Mouse (Mus musculus): ENCODE data around the gene Car14. TPM values are rescaled to one million over a fixed set of nuclear protein-coding genes. Genes with fewer than 3 reads are reported as not detected.
A peak's percentile ranks its signal among the peaks of the same experiment; 100 is the strongest.

Gene Car14
- polyA plus RNA-seq, 1 experiment from 2014 or later, result 78.2 TPM

GRCm38 (mm10) chr3:95942749-95943148, 38.3 kb upstream of the Car14 start:
- no peak overlapping the region for H3K27ac ChIP-seq (ENCODE audit: low read length)
- H3K27me3 ChIP-seq (ENCODE audit: control insufficient read depth, insufficient read depth, low read length), result no peaks in the 10 kb centered on the region
- H3K4me3 ChIP-seq (ENCODE audit: low read length), result no peak overlapping the region
- no peak for ATAC-seq (replicated peaks; ENCODE audit: extremely low read depth, insufficient read depth, low FRiP score)
- H3K36me3 ChIP-seq (ENCODE audit: control insufficient read depth, insufficient read depth), result peaks cover 63% of the 10 kb centered on the region
- 81% methylated on average over 6 of the region's 6 CpGs for WGBS
- no peaks in the 10 kb centered on the region for H3K4me1 ChIP-seq (ENCODE audit: control insufficient read depth, insufficient read depth, low read length)
- H3K4me2 ChIP-seq (ENCODE audit: low read depth, low read length), result no peak overlapping the region
- no peak overlapping the region for H3K9ac ChIP-seq (ENCODE audit: low read length)
- no peaks in the 10 kb centered on the region for H3K9me3 ChIP-seq (replicated peaks; ENCODE audit: control insufficient read depth, low read length)

- no peak overlapping the region for H3K4me3 ChIP-seq (ENCODE audit: low read length)
- no peak overlapping the region for H3K27ac ChIP-seq (ENCODE audit: low read length)
- H3K9ac ChIP-seq (ENCODE audit: low read length), result no peak overlapping the region
- H3K36me3 ChIP-seq (ENCODE audit: control insufficient read depth, insufficient read depth), result peaks cover 72% of the 10 kb centered on the region
- no peaks in the 10 kb centered on the region for H3K27me3 ChIP-seq (ENCODE audit: control insufficient read depth, insufficient read depth, low read length)
- H3K4me1 ChIP-seq (ENCODE audit: control insufficient read depth, insufficient read depth, low read length), result no peaks in the 10 kb centered on the region
- ATAC-seq (replicated peaks; ENCODE audit: extremely low read depth, insufficient read depth, low FRiP score), result no peak
- no peak overlapping the region for H3K4me2 ChIP-seq (ENCODE audit: low read depth, low read length)
- no peaks in the 10 kb centered on the region for H3K9me3 ChIP-seq (replicated peaks; ENCODE audit: control insufficient read depth, low read length)
- WGBS, result 97% methylated on average over 15 of the region's 15 CpGs
Measured at GRCm38 (mm10) chr3:95938835-95939234, 34.3 kb upstream of the Car14 start.

GRCm38 (mm10) chr3:95938217-95938616, 33.7 kb upstream of the Car14 start:
- H3K4me2 ChIP-seq (ENCODE audit: low read depth, low read length), result no peak overlapping the region

GRCm38 (mm10) chr3:95934448-95934847, 30.0 kb upstream of the Car14 start:
- Histone ChIP-seq H3K36me3 (ENCODE audit: control insufficient read depth, insufficient read depth) (peaks cover 48% of the 10 kb centered on the region), H3K4me1 (ENCODE audit: control insufficient read depth, insufficient read depth, low read length) (peaks cover 13% of the 10 kb centered on the region)

More at GRCm38 (mm10) chr3:95938217-95938616, 33.7 kb upstream of the Car14 start:
- Histone ChIP-seq H3K4me1 (ENCODE audit: control insufficient read depth, insufficient read depth, low read length) (no peaks in the 10 kb centered on the region), H3K4me3 (ENCODE audit: low read length) (no peak overlapping the region), H3K9ac (ENCODE audit: low read length) (no peak overlapping the region), H3K27ac (ENCODE audit: low read length) (no peak overlapping the region), H3K9me3 (replicated peaks; ENCODE audit: control insufficient read depth, low read length) (no peaks in the 10 kb centered on the region), H3K27me3 (ENCODE audit: control insufficient read depth, insufficient read depth, low read length) (no peaks in the 10 kb centered on the region), H3K36me3 (ENCODE audit: control insufficient read depth, insufficient read depth) (peaks cover 72% of the 10 kb centered on the region)
- no peak for ATAC-seq (replicated peaks; ENCODE audit: extremely low read depth, insufficient read depth, low FRiP score)
- 92% methylated on average over 8 of the region's 8 CpGs for WGBS

GRCm38 (mm10) chr3:95933111-95933750, 28.7 kb upstream of the Car14 start:
- no peak overlapping the region for H3K4me3 ChIP-seq (ENCODE audit: low read length)
- ATAC-seq (replicated peaks; ENCODE audit: extremely low read depth, insufficient read depth, low FRiP score), result no peak
- no peaks in the 10 kb centered on the region for H3K27me3 ChIP-seq (ENCODE audit: control insufficient read depth, insufficient read depth, low read length)
- H3K4me1 ChIP-seq (ENCODE audit: control insufficient read depth, insufficient read depth, low read length), result peaks cover 13% of the 10 kb centered on the region
- peaks cover 35% of the 10 kb centered on the region for H3K36me3 ChIP-seq (ENCODE audit: control insufficient read depth, insufficient read depth)
- no peak overlapping the region for H3K4me2 ChIP-seq (ENCODE audit: low read depth, low read length)
- H3K9me3 ChIP-seq (replicated peaks; ENCODE audit: control insufficient read depth, low read length), result no peaks in the 10 kb centered on the region
- H3K9ac ChIP-seq (ENCODE audit: low read length), result no peak overlapping the region
- 89% methylated on average over 7 of the region's 7 CpGs for WGBS
- no peak overlapping the region for H3K27ac ChIP-seq (ENCODE audit: low read length)

More at GRCm38 (mm10) chr3:95934448-95934847, 30.0 kb upstream of the Car14 start:
- Histone ChIP-seq H3K4me3 (ENCODE audit: low read length) (no peak overlapping the region), H3K4me2 (ENCODE audit: low read depth, low read length) (no peak overlapping the region), H3K27me3 (ENCODE audit: control insufficient read depth, insufficient read depth, low read length) (no peaks in the 10 kb centered on the region), H3K9ac (ENCODE audit: low read length) (no peak overlapping the region), H3K9me3 (replicated peaks; ENCODE audit: control insufficient read depth, low read length) (no peaks in the 10 kb centered on the region), H3K27ac (ENCODE audit: low read length) (no peak overlapping the region)
- WGBS, result 94% methylated on average over 1 of the region's 1 CpGs
- ATAC-seq (replicated peaks; ENCODE audit: extremely low read depth, insufficient read depth, low FRiP score), result no peak

GRCm38 (mm10) chr3:95932566-95932965, 28.1 kb upstream of the Car14 start:
- no peak overlapping the region for H3K4me2 ChIP-seq (ENCODE audit: low read depth, low read length)
- no peaks in the 10 kb centered on the region for H3K9me3 ChIP-seq (replicated peaks; ENCODE audit: control insufficient read depth, low read length)
- no peaks in the 10 kb centered on the region for H3K27me3 ChIP-seq (ENCODE audit: control insufficient read depth, insufficient read depth, low read length)
- no peak overlapping the region; the same call in 1 of the 2 replicates for H3K27ac ChIP-seq (ENCODE audit: low read length)
- 85% methylated on average over 7 of the region's 7 CpGs for WGBS
- H3K4me3 ChIP-seq (ENCODE audit: low read length), result no peak overlapping the region
- peaks cover 29% of the 10 kb centered on the region for H3K36me3 ChIP-seq (ENCODE audit: control insufficient read depth, insufficient read depth)
- peaks cover 13% of the 10 kb centered on the region for H3K4me1 ChIP-seq (ENCODE audit: control insufficient read depth, insufficient read depth, low read length)
- no peak for ATAC-seq (replicated peaks; ENCODE audit: extremely low read depth, insufficient read depth, low FRiP score)
- H3K9ac ChIP-seq (ENCODE audit: low read length), result no peak overlapping the region

- no peak for ATAC-seq (replicated peaks; ENCODE audit: extremely low read depth, insufficient read depth, low FRiP score)
- H3K27ac ChIP-seq (ENCODE audit: low read length), result no peak overlapping the region; the same call in 1 of the 2 replicates
- H3K36me3 ChIP-seq (ENCODE audit: control insufficient read depth, insufficient read depth), result peaks cover 25% of the 10 kb centered on the region
- no peak overlapping the region for H3K4me2 ChIP-seq (ENCODE audit: low read depth, low read length)
- no peak overlapping the region for H3K9ac ChIP-seq (ENCODE audit: low read length)
- H3K27me3 ChIP-seq (ENCODE audit: control insufficient read depth, insufficient read depth, low read length), result no peaks in the 10 kb centered on the region
- no peaks in the 10 kb centered on the region for H3K9me3 ChIP-seq (replicated peaks; ENCODE audit: control insufficient read depth, low read length)
- H3K4me1 ChIP-seq (ENCODE audit: control insufficient read depth, insufficient read depth, low read length), result peaks cover 13% of the 10 kb centered on the region
- H3K4me3 ChIP-seq (ENCODE audit: low read length), result no peak overlapping the region
- WGBS, result 63% methylated on average over 1 of the region's 1 CpGs
Measured at GRCm38 (mm10) chr3:95932157-95932556, 27.7 kb upstream of the Car14 start.

- WGBS, result 90% methylated on average over 1 of the region's 1 CpGs
- H3K9me3 ChIP-seq (replicated peaks; ENCODE audit: control insufficient read depth, low read length), result no peaks in the 10 kb centered on the region
- no peak overlapping the region for H3K4me3 ChIP-seq (ENCODE audit: low read length)
- no peak for ATAC-seq (replicated peaks; ENCODE audit: extremely low read depth, insufficient read depth, low FRiP score)
- H3K36me3 ChIP-seq (ENCODE audit: control insufficient read depth, insufficient read depth), result peaks cover 18% of the 10 kb centered on the region
- no peak overlapping the region for H3K27ac ChIP-seq (ENCODE audit: low read length)
- peaks cover 13% of the 10 kb centered on the region for H3K4me1 ChIP-seq (ENCODE audit: control insufficient read depth, insufficient read depth, low read length)
- H3K27me3 ChIP-seq (ENCODE audit: control insufficient read depth, insufficient read depth, low read length), result no peaks in the 10 kb centered on the region
- H3K9ac ChIP-seq (ENCODE audit: low read length), result no peak overlapping the region
- H3K4me2 ChIP-seq (ENCODE audit: low read depth, low read length), result peak overlapping the region; percentile 23
Measured at GRCm38 (mm10) chr3:95931471-95931870, 27.0 kb upstream of the Car14 start.

- Histone ChIP-seq H3K4me3 (ENCODE audit: low read length) (peak overlapping the region; percentile 93), H3K4me2 (ENCODE audit: low read depth, low read length) (peak overlapping the region; percentile 76), H3K27ac (ENCODE audit: low read length) (peak overlapping the region; percentile 90), H3K9me3 (replicated peaks; ENCODE audit: control insufficient read depth, low read length) (no peaks in the 10 kb centered on the region), H3K9ac (ENCODE audit: low read length) (peak overlapping the region; percentile 98), H3K27me3 (ENCODE audit: control insufficient read depth, insufficient read depth, low read length) (no peaks in the 10 kb centered on the region), H3K36me3 (ENCODE audit: control insufficient read depth, insufficient read depth) (peaks cover 16% of the 10 kb centered on the region), H3K4me1 (ENCODE audit: control insufficient read depth, insufficient read depth, low read length) (peaks cover 13% of the 10 kb centered on the region)
- WGBS, result 0% methylated on average over 5 of the region's 5 CpGs
- ATAC-seq (replicated peaks; ENCODE audit: extremely low read depth, insufficient read depth, low FRiP score), result no peak
Measured at GRCm38 (mm10) chr3:95930471-95930789, 25.9 kb upstream of the Car14 start.

Measured in heart, embryonic 16.5 days (tissue).